Mouse (Mus musculus) skeletal muscle tissue, postnatal 0 days (tissue): Measurements from ENCODE around the gene Mrpl45. TPM values are rescaled to one million over a fixed set of nuclear protein-coding genes. Genes with fewer than 3 reads are reported as not detected.

ENCODE experiments used
- polyA plus RNA-seq: library from polyadenylated mRNA; unstranded; fragments of >200 nt; fragmentation: Nextera tagmentation; extraction: Ambion mirVana; gene quantifications from 2 replicates; pipeline ENCODE4 v1.2.1, GENCODE M21; 2015

Mrpl45 gene
- 42.4 and 47.6 TPM in 2 replicates for polyA plus RNA-seq

DNA sequence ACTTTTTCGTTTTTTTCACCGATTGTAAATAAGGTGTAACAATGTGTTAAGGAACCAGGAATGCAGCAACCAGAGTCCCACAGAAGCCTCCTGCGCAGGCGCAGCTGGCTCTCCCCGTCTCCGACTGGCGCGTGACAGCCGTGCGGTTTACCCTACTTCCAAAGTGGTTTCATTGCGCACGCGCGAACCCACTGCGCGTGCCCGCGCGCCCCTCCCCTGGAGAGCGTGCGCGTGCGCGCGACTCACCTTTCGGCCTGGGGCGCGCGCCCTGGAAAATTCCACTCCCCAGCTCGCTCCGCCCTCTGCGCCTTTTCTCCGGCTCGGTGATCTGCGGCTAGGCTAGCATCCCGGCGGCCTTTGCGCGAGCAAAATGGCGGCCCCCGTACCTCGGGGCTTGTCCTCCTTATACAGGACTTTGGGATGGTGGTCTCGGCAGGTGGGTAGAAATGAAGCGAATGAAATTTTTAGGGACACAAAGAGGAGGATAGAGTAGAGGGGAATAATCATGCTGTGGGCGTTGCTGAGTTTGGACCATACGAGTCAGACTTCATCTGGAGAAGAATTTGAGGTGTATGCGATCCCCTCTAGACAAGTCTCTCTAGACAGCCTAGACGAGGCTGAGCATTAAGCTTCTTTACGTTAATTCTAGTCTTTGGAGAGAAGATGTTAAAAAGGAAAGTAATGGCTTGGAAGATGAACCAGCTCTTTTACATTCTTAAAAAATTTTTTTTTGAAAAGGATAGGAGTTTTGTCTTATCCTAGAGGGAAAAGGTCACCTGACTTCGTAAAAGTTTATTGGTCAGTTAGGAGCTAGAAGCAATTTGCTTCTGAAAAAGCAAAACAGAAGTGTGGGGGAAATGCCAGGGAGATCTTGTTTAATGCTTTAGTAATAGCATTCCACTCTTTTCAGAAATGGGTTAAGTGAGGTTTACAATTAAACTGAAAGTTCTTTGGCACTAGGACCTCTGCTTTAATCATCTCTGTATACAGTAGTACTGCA is at the start of gene Mrpl45:
TSS of gene Mrpl45 (plus strand) at position 213 of the 1,000 bp plus-strand sequence.

GRCm38 (mm10) chr11:97280216-97280861 is 35.2 kb upstream of the Mrpl45 start, which contains the start of gene Npepps:
Gene Npepps (minus strand): TSS chr11:97280638.

GRCm38 (mm10) chr11:97352027-97352684 is 36.6 kb downstream of the Mrpl45 start, which contains the start of gene Gpr179:
Gene Gpr179 (minus strand): TSS chr11:97352077.

DNA sequence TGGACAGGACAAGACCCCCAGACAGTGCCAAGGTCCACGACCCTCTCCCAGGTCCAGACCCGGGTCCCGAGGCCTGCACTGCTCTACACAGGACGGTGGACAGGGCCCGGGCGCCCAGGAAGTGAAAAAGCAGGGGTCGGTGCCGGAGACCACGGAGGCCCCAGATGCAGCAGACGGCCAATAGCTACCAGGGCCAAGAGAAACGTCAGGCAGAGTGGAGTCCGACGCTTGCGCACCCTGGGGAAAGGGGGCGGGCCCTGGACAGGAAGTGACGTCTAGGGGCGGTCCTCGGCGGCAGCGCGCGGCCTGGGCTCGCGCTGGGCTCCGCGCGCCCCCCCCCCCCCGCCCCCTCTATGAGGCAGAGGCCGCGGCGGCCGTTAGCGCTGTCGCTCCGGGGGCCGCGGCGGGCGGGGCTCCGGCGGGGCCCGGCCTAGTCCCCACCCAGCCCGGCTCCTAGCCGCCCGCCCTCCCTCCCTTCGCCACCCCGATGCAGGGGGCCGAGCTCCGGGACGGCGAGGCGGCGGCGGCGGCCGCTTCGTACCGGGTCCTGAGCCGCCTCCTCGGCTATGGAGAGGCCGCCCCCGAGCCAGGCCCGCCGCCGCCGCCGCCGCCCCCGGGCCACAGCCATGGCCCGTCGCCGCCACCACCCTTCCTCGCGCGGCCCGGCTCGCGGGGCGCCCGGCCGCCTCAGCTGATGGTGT is 46.6 kb downstream of the Mrpl45 start, which contains the start of gene Socs7:
TSS of gene Socs7 (plus strand) at position 604 of the 701 bp plus-strand sequence.

Other genes starting within 250 kb of the Mrpl45 start
- gene Tbx21, start 200.4 kb upstream of the Mrpl45 start, polyA plus RNA-seq: 0.54 and 0.55 TPM in 2 replicates
- gene Tbkbp1, start 164.2 kb upstream of the Mrpl45 start, polyA plus RNA-seq: 2.8 and 3.7 TPM in 2 replicates
- gene Kpnb1, start 127.8 kb upstream of the Mrpl45 start, polyA plus RNA-seq: 15.3 and 15.6 TPM in 2 replicates
- gene Npepps, start 35.1 kb upstream of the Mrpl45 start, polyA plus RNA-seq: 40.3 and 42.1 TPM in 2 replicates
- gene Gpr179, start 36.4 kb downstream of the Mrpl45 start, polyA plus RNA-seq: 0.06 and 0.08 TPM in 2 replicates
- gene Socs7, start 46.8 kb downstream of the Mrpl45 start, polyA plus RNA-seq: 4.2 and 4.7 TPM in 2 replicates
- 3.6 and 5.3 TPM in 2 replicates for gene Arhgap23, start 99.8 kb downstream of the Mrpl45 start, polyA plus RNA-seq
- 0.28 and 0.44 TPM in 2 replicates for gene 4933428G20Rik, start 184.6 kb downstream of the Mrpl45 start, polyA plus RNA-seq